9 mouse cellular contexts compared by ENCODE assay signal in the genomic region with DNA sequence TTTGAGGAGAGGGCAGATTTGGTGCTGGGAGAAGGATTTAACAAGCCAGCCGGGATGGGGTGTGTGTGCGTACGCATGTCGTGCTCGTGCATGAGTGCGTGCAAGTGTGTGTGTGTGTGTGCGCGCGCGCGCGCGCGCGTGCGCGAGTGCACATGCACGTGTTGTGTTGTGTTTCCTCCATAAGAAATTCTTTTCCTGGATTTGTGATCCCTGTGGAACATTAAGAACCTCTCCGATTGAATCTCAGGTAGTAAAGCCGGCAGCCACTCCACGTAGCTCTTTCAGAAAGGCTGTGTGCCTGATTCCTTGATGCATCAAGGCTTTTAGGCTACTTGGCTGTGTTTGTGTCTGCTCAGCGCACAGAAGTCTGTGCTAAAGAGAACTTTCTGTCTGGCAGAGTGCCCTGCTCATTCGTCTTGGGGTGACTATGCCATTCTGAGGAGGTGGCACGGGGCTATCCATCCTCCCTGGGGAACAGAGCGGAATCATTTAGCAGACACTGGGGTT.
DNase-seq lines count a peak whose midpoint lies in the region; ATAC-seq lines count a peak whose summit lies in the region.
"Had no signal": no experiment of that assay in that cellular context is flagged by ENCODE, and none has a peak within 500 bp of the region (broad histone marks: within the 10 kb centered on the region; RNA-seq: fewer than 3 reads in every experiment).

No protein-coding gene starts in this region.

- H3K4me3 ChIP-seq in embryonic facial prominence, embryonic 11.5 days (ENCODE audit: low read depth, low read length) = no peak overlapping the region
- H3K4me3 ChIP-seq in midbrain, embryonic 15.5 days = peak overlapping the region; percentile 40
- H3K4me3 ChIP-seq: megakaryocyte, embryonic 14.5 days had no signal

- ATAC-seq in embryonic facial prominence, embryonic 11.5 days (replicated peaks; ENCODE audit: insufficient number of reproducible peaks, low FRiP score, low TSS enrichment, low read depth) = no peak
- peak; percentile 78 for ATAC-seq in midbrain, embryonic 15.5 days (replicated peaks)
- no peak for ATAC-seq in CD4-positive, CD25-positive, alpha-beta regulatory T cell, adult 4 months

- H3K9ac ChIP-seq in embryonic facial prominence, embryonic 11.5 days (replicated peaks; ENCODE audit: low read length) = no peak overlapping the region
- H3K9ac ChIP-seq in midbrain, embryonic 15.5 days = peak overlapping the region; percentile 35

- WGBS in embryonic facial prominence, embryonic 11.5 days = 82% methylated on average over 25 of the region's 25 CpGs
- 44% methylated on average over 25 of the region's 25 CpGs for WGBS in midbrain, embryonic 15.5 days

- no peaks in the 10 kb centered on the region for H3K27me3 ChIP-seq in embryonic facial prominence, embryonic 11.5 days (ENCODE audit: control insufficient read depth, insufficient read depth, low read length)
- no peaks in the 10 kb centered on the region for H3K27me3 ChIP-seq in midbrain, embryonic 15.5 days (replicated peaks)
- H3K27me3 ChIP-seq: megakaryocyte, embryonic 14.5 days had no signal

- H3K9me3 ChIP-seq in embryonic facial prominence, embryonic 11.5 days (replicated peaks; ENCODE audit: control insufficient read depth, low read length) = no peaks in the 10 kb centered on the region
- no peaks in the 10 kb centered on the region for H3K9me3 ChIP-seq in midbrain, embryonic 15.5 days

- intact Hi-C loops in heart, postnatal 36 days (cut with DNase I) = no loop called here

- no peak overlapping the region for H3K27ac ChIP-seq in embryonic facial prominence, embryonic 11.5 days (replicated peaks; ENCODE audit: low read depth, low read length)
- peak overlapping the region; percentile 92 for H3K27ac ChIP-seq in midbrain, embryonic 15.5 days

- H3K4me1 ChIP-seq in embryonic facial prominence, embryonic 11.5 days (ENCODE audit: control insufficient read depth, insufficient read depth, low read length) = no peaks in the 10 kb centered on the region
- H3K4me1 ChIP-seq in midbrain, embryonic 15.5 days = peaks cover 38% of the 10 kb centered on the region
- H3K4me1 ChIP-seq: megakaryocyte, embryonic 14.5 days had no signal

- H3K4me2 ChIP-seq in embryonic facial prominence, embryonic 11.5 days (ENCODE audit: low read depth, low read length) = no peak overlapping the region
- H3K4me2 ChIP-seq in midbrain, embryonic 15.5 days = peak overlapping the region; percentile 57

- no peaks in the 10 kb centered on the region for H3K36me3 ChIP-seq in embryonic facial prominence, embryonic 11.5 days (replicated peaks; ENCODE audit: control insufficient read depth, insufficient read depth, low read depth, low read length)
- no peaks in the 10 kb centered on the region for H3K36me3 ChIP-seq in midbrain, embryonic 15.5 days (replicated peaks)

- peak; percentile 60 for DNase-seq in brain, embryonic 18.5 days (ENCODE audit: low read depth, low spot score)
- peak; percentile 30 for DNase-seq in embryonic facial prominence, embryonic 11.5 days (ENCODE audit: low spot score)
- peak; percentile 44 to 78 for DNase-seq in layer of hippocampus, adult 18-20 months (ENCODE audit: low spot score in 2 of 2)
- no peak for DNase-seq in kidney, postnatal 10 days
- DNase-seq in thymus, postnatal 10 days (ENCODE audit: low spot score in 2 of 2) = no peak
- no peak for DNase-seq in heart, postnatal 36 days

Comparison
In these comparisons a context has a peak if more than half of its experiments do, and no peak if none do; other contexts are left out.
1. DNase-seq: peak in brain, embryonic 18.5 days (single experiment), embryonic facial prominence, embryonic 11.5 days (single experiment) and layer of hippocampus, adult 18-20 months (2 of 2); none in kidney, postnatal 10 days (single experiment), thymus, postnatal 10 days (0 of 2) and heart, postnatal 36 days (0 of 2).